Mouse (Mus musculus) bone marrow macrophage, adult 2 months (primary cell): Measurements from ENCODE around the gene Selplg.

Source experiments
- CTCF ChIP-seq: IDR thresholded peaks from 2 replicates; pipeline ENCODE4 v1.5.1; 2012; ENCODE audit warnings: low read depth, mild to moderate bottlenecking, low read length, moderate library complexity
- POLR2A ChIP-seq: IDR thresholded peaks from 2 replicates; pipeline ENCODE4 v1.6.1; 2012; ENCODE audit warnings: mild to moderate bottlenecking, low read depth, low read length, borderline replicate concordance

DNA sequence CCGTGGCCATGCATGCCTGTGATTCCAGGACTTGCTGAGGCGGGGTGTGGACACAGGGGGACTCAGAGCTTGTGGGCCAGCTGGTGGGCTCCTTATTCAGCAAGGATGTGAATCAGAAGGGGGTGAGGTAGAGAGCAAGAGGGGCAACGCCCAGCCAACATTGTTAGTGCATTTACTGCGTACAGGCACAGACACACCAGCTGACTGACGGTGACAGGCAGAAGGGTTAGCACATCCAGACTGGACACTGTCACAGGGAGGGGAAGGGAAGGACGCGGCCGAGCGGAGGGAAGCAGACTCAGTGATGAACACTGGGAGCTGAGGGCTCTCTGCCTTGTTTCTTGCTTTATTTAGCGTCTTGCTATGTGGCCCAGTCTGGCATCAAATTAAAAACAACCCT is 21.1 kb upstream of the Selplg start:
- TF ChIP-seq POLR2A (no peak), CTCF (no peak)
